Mouse (Mus musculus): ENCODE measurements around the gene Spo11. TPM values are rescaled to one million over a fixed set of nuclear protein-coding genes. Genes with fewer than 3 reads are reported as not detected.

The Spo11 gene
- total and polyA plus RNA-seq, 2 experiments from 2014 or later = 0.18 TPM; not detected in 1

GRCm38 (mm10) chr2:172998478-172998877 lies 21.0 kb downstream of the Spo11 start:
- 68% methylated on average over 7 of the region's 7 CpGs for WGBS
- Histone ChIP-seq H3K9ac (replicated peaks; ENCODE audit: low read depth, low read length) (no peak overlapping the region), H3K27ac (ENCODE audit: low read depth) (no peak overlapping the region), H3K4me2 (ENCODE audit: low read depth, low read length) (no peak overlapping the region), H3K36me3 (replicated peaks; ENCODE audit: control insufficient read depth, insufficient read depth, low read length) (peaks cover 8% of the 10 kb centered on the region), H3K4me3 (ENCODE audit: low read depth, low read length) (no peak overlapping the region), H3K4me1 (ENCODE audit: control insufficient read depth, insufficient read depth) (peaks cover 7% of the 10 kb centered on the region; the same call in 1 of the 2 replicates), H3K9me3 (replicated peaks; ENCODE audit: control insufficient read depth, low read length) (no peaks in the 10 kb centered on the region), H3K27me3 (ENCODE audit: control insufficient read depth, insufficient read depth, low read length) (no peaks in the 10 kb centered on the region)
- DNase-seq (ENCODE audit: low spot score) (no peak), ATAC-seq (ENCODE audit: insufficient read depth, low read depth) (no peak)
- TF ChIP-seq EP300 (IDR thresholded peaks at IDR 0.05; ENCODE audit: low read depth) = no peak
- no peak for TF ChIP-seq CTCF (IDR thresholded peaks at IDR 0.05; ENCODE audit: low read depth)

GRCm38 (mm10) chr2:172999630-173000284 lies 22.3 kb downstream of the Spo11 start, which contains the start of gene Rae1:
Rae1 (plus strand) TSS chr2:173000117.
- peak within 1 kb of the TSS; percentile 85 for H3K4me3 ChIP-seq (ENCODE audit: low read depth, low read length)
- peak within 1 kb of the TSS; percentile 92 for H3K27ac ChIP-seq (ENCODE audit: low read depth)
- H3K9ac ChIP-seq (replicated peaks; ENCODE audit: low read depth, low read length) = peak within 1 kb of the TSS; percentile 91
- DNase-seq (ENCODE audit: low spot score) (peak; percentile 96), ATAC-seq (ENCODE audit: insufficient read depth, low read depth) (peak; percentile 97)
- H3K36me3 ChIP-seq (replicated peaks; ENCODE audit: control insufficient read depth, insufficient read depth, low read length) = peaks cover 21% of the 10 kb centered on the region
- WGBS = under 1% methylated on average over 45 of the region's 45 CpGs
- peaks cover 7% of the 10 kb centered on the region; the same call in 1 of the 2 replicates for H3K4me1 ChIP-seq (ENCODE audit: control insufficient read depth, insufficient read depth)
- TF ChIP-seq CTCF (IDR thresholded peaks at IDR 0.05; ENCODE audit: low read depth) (peak; percentile 82), EP300 (IDR thresholded peaks at IDR 0.05; ENCODE audit: low read depth) (no peak)
- H3K4me2 ChIP-seq (ENCODE audit: low read depth, low read length) = peak within 1 kb of the TSS; percentile 80
- H3K27me3 ChIP-seq (ENCODE audit: control insufficient read depth, insufficient read depth, low read length) = no peaks in the 10 kb centered on the region
- H3K9me3 ChIP-seq (replicated peaks; ENCODE audit: control insufficient read depth, low read length) = no peaks in the 10 kb centered on the region

DNA sequence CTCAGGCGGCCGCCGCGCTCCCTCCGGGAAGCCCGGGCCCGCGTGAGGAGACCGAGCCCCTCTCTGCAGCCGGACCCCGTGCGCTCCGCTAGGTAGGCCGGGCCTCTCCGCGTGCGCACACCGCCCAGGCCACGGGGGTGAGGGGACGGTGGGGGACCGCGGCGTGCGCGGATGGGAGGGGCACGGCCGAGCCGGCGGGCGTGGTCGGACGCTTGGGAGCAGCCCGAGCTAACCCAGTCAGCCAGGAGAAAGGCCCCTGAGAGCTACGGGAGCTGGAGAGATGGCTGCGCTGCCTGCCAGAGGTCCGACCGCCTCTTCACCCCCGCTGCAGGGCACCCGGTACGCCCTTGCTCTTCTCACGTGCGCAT lies 22.8 kb downstream of the Spo11 start:
- H3K27me3 ChIP-seq (ENCODE audit: control insufficient read depth, insufficient read depth, low read length) = no peaks in the 10 kb centered on the region
- peak overlapping the region; percentile 80 for H3K4me2 ChIP-seq (ENCODE audit: low read depth, low read length)
- ATAC-seq (ENCODE audit: insufficient read depth, low read depth) = peak; percentile 87
- no peak for TF ChIP-seq CTCF (IDR thresholded peaks at IDR 0.05; ENCODE audit: low read depth)
- TF ChIP-seq EP300 (IDR thresholded peaks at IDR 0.05; ENCODE audit: low read depth) = no peak
- H3K27ac ChIP-seq (ENCODE audit: low read depth) = peak overlapping the region; percentile 92
- 0% methylated on average over 34 of the region's 42 CpGs for WGBS
- DNase-seq (ENCODE audit: low spot score) = peak; percentile 47
- H3K9ac ChIP-seq (replicated peaks; ENCODE audit: low read depth, low read length) = peak overlapping the region; percentile 91
- H3K4me1 ChIP-seq (ENCODE audit: control insufficient read depth, insufficient read depth) = peaks cover 7% of the 10 kb centered on the region; the same call in 1 of the 2 replicates
- H3K9me3 ChIP-seq (replicated peaks; ENCODE audit: control insufficient read depth, low read length) = no peaks in the 10 kb centered on the region
- peaks cover 26% of the 10 kb centered on the region for H3K36me3 ChIP-seq (replicated peaks; ENCODE audit: control insufficient read depth, insufficient read depth, low read length)
- H3K4me3 ChIP-seq (ENCODE audit: low read depth, low read length) = peak overlapping the region; percentile 85

GRCm38 (mm10) chr2:173000921-173001320 lies 23.4 kb downstream of the Spo11 start:
- Histone ChIP-seq H3K4me1 (ENCODE audit: control insufficient read depth, insufficient read depth) (peaks cover 7% of the 10 kb centered on the region; the same call in 1 of the 2 replicates), H3K27ac (ENCODE audit: low read depth) (peak overlapping the region; percentile 92; the same call in 1 of the 2 replicates), H3K27me3 (ENCODE audit: control insufficient read depth, insufficient read depth, low read length) (no peaks in the 10 kb centered on the region), H3K4me2 (ENCODE audit: low read depth, low read length) (peak overlapping the region; percentile 80), H3K9me3 (replicated peaks; ENCODE audit: control insufficient read depth, low read length) (no peaks in the 10 kb centered on the region), H3K4me3 (ENCODE audit: low read depth, low read length) (peak overlapping the region; percentile 85), H3K36me3 (replicated peaks; ENCODE audit: control insufficient read depth, insufficient read depth, low read length) (peaks cover 30% of the 10 kb centered on the region), H3K9ac (replicated peaks; ENCODE audit: low read depth, low read length) (peak overlapping the region; percentile 91)
- TF ChIP-seq EP300 (IDR thresholded peaks at IDR 0.05; ENCODE audit: low read depth) (no peak), CTCF (IDR thresholded peaks at IDR 0.05; ENCODE audit: low read depth) (no peak)
- no peak for DNase-seq (ENCODE audit: low spot score)
- no peak for ATAC-seq (ENCODE audit: insufficient read depth, low read depth)
- WGBS = 14% methylated on average over 8 of the region's 8 CpGs

- ATAC-seq (ENCODE audit: insufficient read depth, low read depth) (no peak), DNase-seq (ENCODE audit: low spot score) (no peak)
- Histone ChIP-seq H3K27me3 (ENCODE audit: control insufficient read depth, insufficient read depth, low read length) (no peaks in the 10 kb centered on the region), H3K4me2 (ENCODE audit: low read depth, low read length) (no peak overlapping the region), H3K36me3 (replicated peaks; ENCODE audit: control insufficient read depth, insufficient read depth, low read length) (peaks cover 56% of the 10 kb centered on the region), H3K9me3 (replicated peaks; ENCODE audit: control insufficient read depth, low read length) (no peaks in the 10 kb centered on the region), H3K9ac (replicated peaks; ENCODE audit: low read depth, low read length) (no peak overlapping the region), H3K27ac (ENCODE audit: low read depth) (no peak overlapping the region), H3K4me3 (ENCODE audit: low read depth, low read length) (no peak overlapping the region), H3K4me1 (ENCODE audit: control insufficient read depth, insufficient read depth) (peaks cover 7% of the 10 kb centered on the region; the same call in 1 of the 2 replicates)
- no peak for TF ChIP-seq CTCF (IDR thresholded peaks at IDR 0.05; ENCODE audit: low read depth)
- TF ChIP-seq EP300 (IDR thresholded peaks at IDR 0.05; ENCODE audit: low read depth) = no peak
- 92% methylated on average over 8 of the region's 8 CpGs for WGBS
Observed at GRCm38 (mm10) chr2:173003737-173004136, 26.2 kb downstream of the Spo11 start.
